Mouse (Mus musculus) forebrain, embryonic 10.5 days (tissue): ENCODE measurements at regions not wholly inside any gene's neighbourhood (a gene's known extent, or its start where the extent isn't known, plus 50 kb on each side); places are given as distances from the start of the nearest gene placed in this dataset.

Experiments
- DNase-seq: peaks from one replicate; pipeline ENCODE4 v3.0.0-alpha.2; 2017; ENCODE audit warnings: low spot score; ENCODE audit errors: extremely low spot score
- H3K27ac ChIP-seq: fragments of 300-500 bp; sonication (generic); 2 replicates; pipeline ENCODE4 v1.5.1; 2016; ENCODE audit warnings: mild to moderate bottlenecking
- H3K27me3 ChIP-seq: fragments of 300-500 bp; sonication (generic); 2 replicates; pipeline ENCODE4 v1.6.1; 2016; ENCODE audit warnings: mild to moderate bottlenecking; ENCODE audit not compliant: poor library complexity, severe bottlenecking
- H3K36me3 ChIP-seq: fragments of 300-500 bp; sonication (generic); replicated peaks from 2 replicates; pipeline ENCODE4 v1.6.1; 2016; ENCODE audit warnings: mild to moderate bottlenecking, moderate library complexity
- H3K4me1 ChIP-seq: fragments of 300-500 bp; sonication (generic); 2 replicates; pipeline ENCODE4 v1.6.1; 2016
- H3K4me3 ChIP-seq: fragments of 300-500 bp; sonication (generic); 2 replicates; pipeline ENCODE4 v1.5.1; 2016; ENCODE audit warnings: mild to moderate bottlenecking, moderate library complexity
- H3K9me3 ChIP-seq: fragments of 300-500 bp; sonication (generic); 2 replicates; pipeline ENCODE4 v1.6.1; 2016; ENCODE audit warnings: mild to moderate bottlenecking, moderate library complexity
- WGBS: fragments of 180-500 bp; shearing (Covaris S2); methylation state at CpG from one replicate; pipeline ENCODE4 v1.1.7; 2016; 5-methylcytosine and 5-hydroxymethylcytosine counted together

DNA sequence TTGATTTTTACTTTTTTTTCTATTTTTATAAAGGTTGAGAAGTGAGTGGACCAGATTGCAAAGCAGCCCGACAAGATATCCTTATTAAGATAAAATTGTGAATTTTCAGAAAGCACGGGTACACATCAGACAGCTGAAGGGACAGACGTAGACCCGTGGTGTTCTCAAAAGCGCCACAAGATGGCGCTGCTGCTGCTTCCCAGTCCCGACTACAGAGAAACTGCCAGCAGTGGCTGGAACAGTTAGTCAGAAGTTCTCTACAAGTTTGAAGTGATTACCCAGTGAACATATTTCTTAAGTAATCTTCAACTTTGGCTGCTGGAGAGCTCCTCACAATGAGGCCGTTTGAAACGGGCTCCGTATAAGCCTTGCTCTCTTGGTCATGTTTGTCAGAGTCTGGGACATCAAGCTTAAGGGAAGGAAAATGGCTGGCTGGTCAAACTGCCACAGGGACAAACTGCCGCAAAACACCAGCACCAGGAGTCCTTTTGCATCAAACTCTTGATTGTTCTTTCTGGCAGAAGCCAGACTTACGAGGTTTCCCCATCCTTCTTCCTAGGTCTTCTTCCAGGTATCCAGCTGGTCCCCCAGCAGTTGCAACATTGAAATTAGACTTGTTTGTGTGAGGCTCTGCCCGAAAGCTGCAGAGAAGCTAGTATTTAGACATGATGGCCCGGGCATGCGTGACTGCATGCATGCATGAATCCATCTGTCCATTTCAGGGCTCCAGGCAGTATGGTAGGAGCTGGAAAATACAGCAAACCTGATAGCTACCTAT is 106.0 kb upstream of the Chd6 start:
- Histone ChIP-seq H3K4me1 (peaks cover 31% of the 10 kb centered on the region), H3K36me3 (no peaks in the 10 kb centered on the region), H3K9me3 (no peaks in the 10 kb centered on the region), H3K27ac (peak overlapping the region; percentile 72), H3K27me3 (no peaks in the 10 kb centered on the region), H3K4me3 (no peak overlapping the region)
- WGBS = 23% methylated on average over 15 of the region's 15 CpGs
- peak; percentile 80 for DNase-seq

DNA sequence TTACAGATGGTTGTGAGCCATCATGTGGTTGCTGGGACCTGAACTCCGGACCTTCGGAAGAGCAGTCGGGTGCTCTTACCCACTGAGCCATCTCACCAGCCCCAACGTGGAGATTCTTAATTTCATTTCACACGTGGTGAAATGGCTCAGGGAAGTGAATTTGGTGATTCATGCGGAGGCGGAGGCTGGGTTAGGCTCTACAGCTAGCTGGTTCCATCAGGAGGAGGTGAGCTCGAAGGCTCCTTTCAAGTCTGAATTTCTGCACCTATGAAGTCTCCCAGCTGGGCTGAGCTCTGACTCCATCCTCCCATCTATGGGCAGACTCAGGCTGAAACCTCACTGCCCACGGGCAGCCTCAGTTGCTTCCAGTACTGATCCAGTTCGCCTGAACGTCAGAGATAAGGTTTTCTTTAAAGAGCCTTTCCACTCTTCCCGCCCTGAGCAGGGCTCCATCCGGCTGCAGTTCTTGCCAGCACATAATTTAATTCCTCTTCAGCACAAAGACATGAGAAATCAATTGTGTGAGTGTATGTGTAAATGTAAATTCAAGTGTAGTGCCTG is 103.5 kb upstream of the Chd6 start:
- H3K4me3 ChIP-seq = no peak overlapping the region
- no peaks in the 10 kb centered on the region for H3K27me3 ChIP-seq
- peaks cover 24% of the 10 kb centered on the region for H3K4me1 ChIP-seq
- H3K9me3 ChIP-seq = no peaks in the 10 kb centered on the region
- no peaks in the 10 kb centered on the region for H3K36me3 ChIP-seq
- no peak overlapping the region for H3K27ac ChIP-seq
- WGBS = 87% methylated on average over 13 of the region's 13 CpGs
- DNase-seq = no peak

DNA sequence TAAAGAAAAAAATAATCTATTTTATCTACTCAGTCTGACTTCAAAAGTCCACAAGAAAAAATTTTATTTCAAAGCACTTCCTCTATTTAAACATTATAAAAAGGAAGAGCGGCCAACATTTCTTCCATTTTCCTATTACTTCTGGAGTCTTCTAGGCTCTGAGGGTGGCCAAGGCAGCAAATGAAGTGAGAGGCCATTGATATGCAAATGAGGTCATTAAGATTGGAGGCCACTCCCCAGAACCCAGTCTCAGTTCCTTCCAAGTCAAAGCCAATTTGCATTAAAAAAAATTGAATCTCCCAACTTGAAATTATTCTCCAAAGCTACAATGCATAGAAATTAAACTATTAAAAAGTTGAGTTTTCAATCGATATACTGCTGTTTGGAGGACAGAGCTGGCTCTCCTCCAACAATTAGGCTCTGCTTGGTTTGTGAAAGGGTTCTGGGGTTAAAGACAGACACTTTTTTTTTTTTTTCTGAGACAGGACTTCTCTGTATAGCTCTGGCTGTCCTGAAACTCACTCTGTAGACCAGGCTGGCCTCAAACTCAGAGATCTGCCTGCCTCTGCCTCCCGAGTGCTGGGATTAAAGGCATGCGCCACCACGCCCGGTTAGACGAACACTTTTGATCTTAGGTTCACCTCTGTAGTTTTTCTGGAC is 88.0 kb upstream of the Chd6 start:
- Histone ChIP-seq H3K27me3 (no peaks in the 10 kb centered on the region), H3K4me1 (peaks cover 13% of the 10 kb centered on the region), H3K4me3 (no peak overlapping the region), H3K36me3 (no peaks in the 10 kb centered on the region), H3K9me3 (no peaks in the 10 kb centered on the region), H3K27ac (no peak overlapping the region)
- no peak for DNase-seq
- WGBS = 93% methylated on average over 7 of the region's 7 CpGs

DNA sequence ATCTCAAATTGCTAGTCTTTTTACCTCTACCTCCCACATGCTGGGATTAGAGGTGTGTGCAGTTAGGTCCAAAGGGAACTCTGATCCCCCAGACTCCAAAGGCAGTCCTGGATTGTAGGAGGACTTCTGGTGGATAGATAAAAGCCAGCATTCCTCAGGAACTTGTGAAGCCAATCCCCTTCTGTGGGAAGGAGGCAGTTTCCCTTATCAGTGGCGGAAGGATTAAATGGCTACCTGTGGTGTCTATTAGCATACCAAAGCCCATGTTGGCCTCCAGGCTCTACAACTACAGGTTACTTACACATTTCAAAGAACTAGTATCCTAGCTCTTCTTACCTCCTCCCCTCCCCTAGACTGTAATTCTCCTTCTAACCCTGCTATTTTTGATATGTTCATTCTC is 78.6 kb upstream of the Chd6 start:
- Histone ChIP-seq H3K27ac (no peak overlapping the region), H3K36me3 (no peaks in the 10 kb centered on the region), H3K4me3 (no peak overlapping the region), H3K27me3 (no peaks in the 10 kb centered on the region), H3K4me1 (peaks cover 9% of the 10 kb centered on the region), H3K9me3 (no peaks in the 10 kb centered on the region)
- WGBS = 33% methylated on average over 1 of the region's 1 CpGs
- no peak for DNase-seq

DNA sequence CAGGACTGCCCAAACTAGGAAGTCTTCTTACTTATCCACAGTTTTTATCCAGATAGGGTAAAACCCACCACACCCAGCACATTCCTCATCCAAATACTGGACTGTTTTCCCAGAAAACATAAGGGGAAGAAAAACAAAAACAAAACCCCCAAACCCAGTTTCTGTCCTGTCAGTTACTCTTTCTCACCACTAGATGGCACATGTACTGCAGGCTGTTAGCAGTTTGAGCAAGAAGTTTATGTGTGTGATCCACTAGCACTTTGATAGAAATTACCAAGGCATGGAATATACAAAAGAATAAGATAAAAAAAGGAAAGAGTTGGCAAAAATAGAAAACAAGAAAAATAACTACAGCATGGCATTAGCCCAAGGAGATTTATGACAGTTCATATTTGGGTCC is 76.2 kb upstream of the Chd6 start:
- Histone ChIP-seq H3K27me3 (no peaks in the 10 kb centered on the region), H3K4me3 (no peak overlapping the region), H3K36me3 (no peaks in the 10 kb centered on the region), H3K4me1 (peaks cover 9% of the 10 kb centered on the region), H3K9me3 (no peaks in the 10 kb centered on the region), H3K27ac (no peak overlapping the region)
- no peak for DNase-seq

DNA sequence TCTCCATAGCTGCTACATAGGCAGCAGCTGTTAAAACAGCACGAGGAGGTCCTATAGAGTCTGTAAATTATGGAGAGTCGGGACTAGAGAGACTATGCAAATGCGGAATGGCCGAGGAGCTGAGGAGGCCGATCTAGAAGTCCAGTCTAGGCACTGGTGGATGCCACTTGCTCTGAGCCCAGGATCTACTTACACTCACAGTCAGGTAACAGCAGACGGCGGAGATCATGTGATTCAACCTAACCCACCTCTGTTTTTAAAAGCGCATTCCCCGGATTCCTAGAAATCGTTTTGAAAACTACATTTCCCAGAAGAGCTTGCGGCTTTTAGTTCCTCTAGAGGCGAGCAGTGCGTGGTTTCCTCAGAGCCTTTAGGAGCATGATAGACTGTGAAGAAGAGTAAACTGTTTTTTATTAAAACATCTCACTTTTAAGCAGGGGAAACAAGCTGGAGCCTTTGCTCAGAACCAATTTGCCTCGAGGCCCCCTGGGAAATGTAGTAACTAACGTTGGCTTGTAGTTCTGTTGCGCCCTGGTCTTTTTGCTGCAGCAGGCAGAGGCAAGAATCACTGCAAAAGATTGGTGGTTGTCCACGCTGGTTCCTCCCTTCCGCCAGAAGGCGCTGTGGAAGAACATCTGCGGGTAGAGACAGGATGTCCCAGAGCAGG is 68.6 kb upstream of the Chd6 start:
- H3K27me3 ChIP-seq = no peaks in the 10 kb centered on the region

DNA sequence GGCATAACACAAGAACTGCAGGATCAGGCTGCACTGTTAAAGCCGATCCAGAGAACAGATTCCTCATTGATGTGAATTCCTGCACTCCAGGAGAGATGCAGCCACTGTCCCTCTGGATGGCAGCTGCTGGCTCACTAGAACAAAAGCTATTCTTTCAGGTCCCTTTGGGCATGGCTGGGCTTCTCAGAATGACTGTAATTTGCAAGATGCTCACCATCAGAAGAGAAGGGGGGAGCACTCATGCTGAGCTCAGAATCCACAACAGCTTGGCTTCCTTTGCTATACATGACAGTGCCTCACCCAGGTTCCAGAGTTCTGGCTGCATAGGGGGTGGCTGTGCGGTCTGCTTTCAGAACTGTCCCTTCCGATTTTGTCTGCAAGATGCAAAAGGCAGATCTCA is 57.8 kb upstream of the Chd6 start:
- no peaks in the 10 kb centered on the region for H3K36me3 ChIP-seq
- WGBS = 20% methylated on average over 3 of the region's 3 CpGs
- no peak for DNase-seq

More for the DNA sequence above, 68.6 kb upstream of the Chd6 start:
- WGBS = 5% methylated on average over 20 of the region's 20 CpGs
- Histone ChIP-seq H3K4me1 (peaks cover 9% of the 10 kb centered on the region), H3K4me3 (peak overlapping the region; percentile 61), H3K9me3 (no peaks in the 10 kb centered on the region), H3K27ac (peak overlapping the region; percentile 89), H3K36me3 (no peaks in the 10 kb centered on the region)
- peak; percentile 73 for DNase-seq

DNA sequence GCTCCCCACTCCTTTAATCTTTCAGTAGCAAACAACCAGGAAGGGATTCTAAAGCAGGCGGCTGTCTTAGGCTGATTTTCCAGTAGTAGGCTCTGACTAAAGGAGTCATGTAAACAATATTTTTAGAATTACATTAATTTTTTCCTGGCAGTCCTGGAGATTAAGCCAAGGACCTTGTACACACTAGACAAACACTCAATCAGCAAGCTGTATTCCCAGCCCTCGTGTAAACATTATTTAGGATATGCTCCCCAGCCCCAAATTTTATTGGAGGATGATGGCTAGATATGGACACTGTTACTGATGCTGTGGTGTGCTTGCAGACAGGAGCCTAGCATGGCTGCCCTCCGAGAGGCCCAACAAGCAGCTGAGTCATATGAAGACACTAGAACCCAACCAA is 56.6 kb upstream of the Chd6 start:
- no peak for DNase-seq
- Histone ChIP-seq H3K9me3 (no peaks in the 10 kb centered on the region), H3K4me1 (peaks cover 11% of the 10 kb centered on the region), H3K4me3 (no peak overlapping the region), H3K27ac (no peak overlapping the region), H3K27me3 (no peaks in the 10 kb centered on the region), H3K36me3 (no peaks in the 10 kb centered on the region)
- WGBS = 80% methylated on average over 3 of the region's 3 CpGs

More for the DNA sequence above, 57.8 kb upstream of the Chd6 start:
- H3K4me1 ChIP-seq = peaks cover 11% of the 10 kb centered on the region
- H3K27ac ChIP-seq = no peak overlapping the region
- H3K4me3 ChIP-seq = no peak overlapping the region
- no peaks in the 10 kb centered on the region for H3K27me3 ChIP-seq
- no peaks in the 10 kb centered on the region for H3K9me3 ChIP-seq

DNA sequence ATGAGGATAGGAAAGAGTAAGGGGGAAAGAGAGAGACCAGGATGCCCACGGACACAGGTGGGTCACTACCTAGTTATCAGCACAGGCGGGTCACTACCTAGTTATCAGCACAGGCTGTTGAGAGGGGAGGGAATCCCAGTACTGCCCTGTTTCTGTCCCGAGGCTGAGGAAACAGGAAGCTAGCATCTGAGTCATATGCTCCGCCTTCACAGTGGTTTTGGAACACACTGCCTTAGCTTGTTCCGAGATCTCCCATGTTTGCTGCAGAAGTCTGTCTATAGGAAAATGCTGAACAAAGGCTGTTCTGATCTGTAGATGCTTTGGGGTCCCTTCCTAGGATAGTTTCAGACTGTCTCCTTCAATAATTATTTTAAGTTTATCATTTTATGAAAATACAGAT is 55.4 kb upstream of the Chd6 start:
- DNase-seq = no peak
- WGBS = 75% methylated on average over 5 of the region's 5 CpGs
- no peak overlapping the region for H3K4me3 ChIP-seq
- H3K9me3 ChIP-seq = no peaks in the 10 kb centered on the region
- H3K4me1 ChIP-seq = peaks cover 11% of the 10 kb centered on the region
- H3K27ac ChIP-seq = no peak overlapping the region
- no peaks in the 10 kb centered on the region for H3K36me3 ChIP-seq
- H3K27me3 ChIP-seq = no peaks in the 10 kb centered on the region
